Mouse (Mus musculus) heart, postnatal 0 days (tissue): ENCODE measurements around the gene Cracr2a.

Experiments
- CTCF ChIP-seq: IDR thresholded peaks from 2 replicates; pipeline ENCODE4 v1.5.1; 2016; ENCODE audit warnings: antibody characterized with exemption, control low read depth, low read depth
- EP300 ChIP-seq: IDR thresholded peaks from 2 replicates; pipeline ENCODE4 v1.6.1; 2016; ENCODE audit warnings: antibody characterized with exemption, low read depth

DNA sequence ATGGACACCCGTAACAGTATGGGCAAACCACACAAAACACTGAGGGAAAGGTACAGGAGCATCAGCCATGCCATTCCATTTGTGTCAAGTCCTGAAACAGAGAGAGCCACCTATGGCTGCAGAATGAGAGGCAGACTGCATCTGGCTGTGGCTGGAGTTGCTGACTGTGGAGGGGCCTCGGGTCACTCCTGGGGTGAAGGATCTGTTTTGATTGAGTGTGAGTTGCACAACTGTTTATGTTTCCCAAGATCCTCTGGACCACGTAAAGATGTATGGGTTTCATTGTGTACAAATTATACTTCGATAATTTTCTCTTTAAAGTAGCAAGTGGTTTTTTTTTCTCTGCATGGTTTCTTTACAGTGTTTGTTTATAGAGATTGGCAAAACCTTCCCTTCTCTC lies 20.6 kb upstream of the Cracr2a start:
- TF ChIP-seq CTCF = no peak
- TF ChIP-seq EP300 = no peak
